Mouse (Mus musculus): ENCODE results near the gene Ubox5.

- TF ChIP-seq CTCF (IDR thresholded peaks at IDR 0.05; ENCODE audit: borderline replicate concordance, insufficient read depth, low read length) (no peak), POLR2A (IDR thresholded peaks at IDR 0.05; ENCODE audit: low read depth, low read length) (no peak)
Measured at GRCm38 (mm10) chr2:130564063-130564462, 65.8 kb downstream of the Ubox5 start.
